Mouse (Mus musculus): Measurements from ENCODE around the gene Sept11. TPM values are rescaled to one million over a fixed set of nuclear protein-coding genes. Genes with fewer than 3 reads are reported as not detected.

Sept11 gene
- polyA plus RNA-seq, 1 experiment from 2014 or later: 178 TPM

DNA sequence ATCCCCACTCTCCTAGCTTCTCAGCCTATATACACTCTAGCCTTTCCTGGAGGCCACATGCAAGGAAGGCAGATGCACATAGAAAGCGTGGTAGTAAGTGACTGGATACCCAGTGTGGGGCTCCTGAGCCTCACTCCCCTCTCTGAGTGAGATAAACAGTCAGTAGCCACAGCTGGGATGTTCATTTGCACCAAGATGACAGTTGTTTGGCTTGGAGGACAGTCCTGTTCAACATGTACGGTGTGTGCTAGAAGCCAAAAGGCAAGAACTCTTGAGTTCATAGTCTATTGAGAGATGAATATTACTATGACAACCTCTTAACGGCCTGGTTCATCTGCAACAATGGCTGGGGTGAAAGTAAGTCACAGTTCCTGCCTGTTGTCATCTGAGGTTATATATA lies 2.0 kb upstream of the Sept11 start:
- 37% methylated on average over 3 of the region's 3 CpGs for WGBS
- no peak overlapping the region for H3K27ac ChIP-seq (ENCODE audit: low read depth)
- H3K4me2 ChIP-seq (ENCODE audit: low read length): peak overlapping the region; percentile 99
- no peaks in the 10 kb centered on the region for H3K36me3 ChIP-seq (ENCODE audit: control insufficient read depth, insufficient read depth, low read length)
- no peaks in the 10 kb centered on the region for H3K27me3 ChIP-seq (replicated peaks; ENCODE audit: control insufficient read depth, insufficient read depth, low read length)
- DNase-seq (ENCODE audit: low spot score) (no peak), ATAC-seq (replicated peaks; ENCODE audit: low FRiP score, low TSS enrichment, low read depth) (no peak)
- peaks cover 27% of the 10 kb centered on the region for H3K4me1 ChIP-seq (replicated peaks; ENCODE audit: control insufficient read depth, insufficient read depth, low read length)
- H3K9ac ChIP-seq (ENCODE audit: low read length): no peak overlapping the region
- peak overlapping the region; percentile 81; the same call in 1 of the 2 replicates for H3K4me3 ChIP-seq (ENCODE audit: low read depth, low read length)
- H3K9me3 ChIP-seq (ENCODE audit: control insufficient read depth, low read length): no peaks in the 10 kb centered on the region

DNA sequence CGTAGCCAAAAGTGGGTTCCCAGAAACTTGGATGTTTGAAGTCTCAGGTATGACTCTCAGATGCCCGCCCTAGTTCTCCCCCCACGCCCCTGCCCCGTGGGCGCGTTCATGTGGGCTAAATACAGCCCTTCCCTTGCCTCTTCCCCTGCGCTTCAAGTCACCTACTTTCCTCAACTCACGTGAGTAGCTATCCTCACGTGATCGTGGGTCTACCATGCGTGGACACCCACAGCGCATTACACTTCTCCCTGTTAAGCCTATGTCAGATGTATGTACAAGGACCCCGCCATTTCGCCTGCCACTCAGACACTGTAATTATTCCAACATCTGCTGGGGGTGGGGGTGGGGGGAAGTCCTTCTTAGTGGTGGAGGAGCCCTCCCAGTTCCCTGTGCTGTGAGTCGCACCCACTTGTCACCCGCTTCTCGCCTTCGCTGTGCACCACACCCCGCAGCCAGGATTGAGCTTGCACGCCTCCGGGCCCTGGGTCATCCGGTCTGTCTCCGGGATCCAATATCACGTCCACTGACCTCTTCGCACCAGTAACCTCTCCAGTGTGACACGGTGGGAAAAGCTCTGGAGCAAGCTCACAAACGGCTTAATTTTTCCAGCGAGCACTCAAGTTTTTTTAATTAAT lies 973 bp upstream of the Sept11 start:
- Histone ChIP-seq H3K27ac (ENCODE audit: low read depth) (peak overlapping the region; percentile 91), H3K9ac (ENCODE audit: low read length) (peak overlapping the region; percentile 89), H3K36me3 (ENCODE audit: control insufficient read depth, insufficient read depth, low read length) (no peaks in the 10 kb centered on the region), H3K4me2 (ENCODE audit: low read length) (peak overlapping the region; percentile 99), H3K9me3 (ENCODE audit: control insufficient read depth, low read length) (no peaks in the 10 kb centered on the region), H3K4me1 (replicated peaks; ENCODE audit: control insufficient read depth, insufficient read depth, low read length) (peaks cover 35% of the 10 kb centered on the region), H3K4me3 (ENCODE audit: low read depth, low read length) (peak overlapping the region; percentile 81), H3K27me3 (replicated peaks; ENCODE audit: control insufficient read depth, insufficient read depth, low read length) (no peaks in the 10 kb centered on the region)
- ATAC-seq (replicated peaks; ENCODE audit: low FRiP score, low TSS enrichment, low read depth) (peak; percentile 44), DNase-seq (ENCODE audit: low spot score) (peak; percentile 76)
- WGBS: 5% methylated on average over 28 of the region's 28 CpGs

DNA sequence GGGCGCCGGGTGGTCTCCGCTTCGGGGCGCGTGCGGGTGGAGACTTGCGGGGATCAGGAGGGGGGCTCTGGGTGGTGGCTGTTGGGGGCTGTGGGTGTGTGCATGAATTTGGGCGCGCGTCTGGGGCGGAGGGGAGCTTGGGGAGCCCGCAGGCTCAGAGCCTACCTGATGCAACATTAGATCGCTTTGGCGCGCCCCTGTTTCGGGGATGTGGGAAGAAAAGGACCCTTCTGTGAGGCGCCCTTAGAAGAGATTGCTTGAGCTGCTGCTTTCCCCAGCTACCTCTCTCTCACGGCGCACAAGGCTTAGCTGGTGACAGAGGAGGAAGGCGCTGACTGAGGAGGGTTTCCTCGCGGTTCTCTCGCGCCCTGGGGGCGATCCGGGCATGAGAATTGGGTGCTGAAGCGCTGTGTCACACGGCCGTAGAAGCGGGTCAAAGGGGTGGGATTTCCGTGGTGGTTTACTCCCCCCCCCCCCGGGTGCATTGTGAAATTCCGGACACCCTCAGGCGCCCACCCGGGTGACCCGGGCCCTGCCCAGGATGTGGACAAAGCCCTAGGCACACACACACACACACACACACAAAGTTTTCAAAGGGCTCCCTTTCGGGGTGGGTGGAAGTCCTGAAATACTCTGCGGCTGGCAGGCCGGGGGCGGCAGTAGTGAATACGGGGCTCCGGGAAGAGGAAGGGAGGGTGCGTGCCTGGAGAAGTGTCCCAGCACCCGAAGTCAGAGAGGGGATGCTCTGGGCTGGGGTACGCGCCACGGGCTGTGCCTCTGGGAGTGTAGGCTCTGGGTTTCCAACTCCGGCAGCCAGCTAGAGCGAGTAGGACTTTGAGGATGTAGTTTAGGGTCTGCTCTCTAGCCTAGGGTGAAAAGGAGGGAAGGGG lies 646 bp downstream of the Sept11 start:
- Histone ChIP-seq H3K4me3 (ENCODE audit: low read depth, low read length) (peak overlapping the region; percentile 81), H3K27ac (ENCODE audit: low read depth) (peak overlapping the region; percentile 91), H3K27me3 (replicated peaks; ENCODE audit: control insufficient read depth, insufficient read depth, low read length) (no peaks in the 10 kb centered on the region), H3K4me1 (replicated peaks; ENCODE audit: control insufficient read depth, insufficient read depth, low read length) (peaks cover 51% of the 10 kb centered on the region), H3K36me3 (ENCODE audit: control insufficient read depth, insufficient read depth, low read length) (0 out of 2 replicates have a peak, but pooled peaks cover 5% of the 10 kb centered on the region), H3K9me3 (ENCODE audit: control insufficient read depth, low read length) (no peaks in the 10 kb centered on the region), H3K4me2 (ENCODE audit: low read length) (peak overlapping the region; percentile 99), H3K9ac (ENCODE audit: low read length) (peak overlapping the region; percentile 89)
- under 1% methylated on average over 50 of the region's 50 CpGs for WGBS
- peak; percentile 36; the same call in 1 of the 2 replicates for ATAC-seq (replicated peaks; ENCODE audit: low FRiP score, low TSS enrichment, low read depth)
- DNase-seq (ENCODE audit: low spot score): peak; percentile 80

DNA sequence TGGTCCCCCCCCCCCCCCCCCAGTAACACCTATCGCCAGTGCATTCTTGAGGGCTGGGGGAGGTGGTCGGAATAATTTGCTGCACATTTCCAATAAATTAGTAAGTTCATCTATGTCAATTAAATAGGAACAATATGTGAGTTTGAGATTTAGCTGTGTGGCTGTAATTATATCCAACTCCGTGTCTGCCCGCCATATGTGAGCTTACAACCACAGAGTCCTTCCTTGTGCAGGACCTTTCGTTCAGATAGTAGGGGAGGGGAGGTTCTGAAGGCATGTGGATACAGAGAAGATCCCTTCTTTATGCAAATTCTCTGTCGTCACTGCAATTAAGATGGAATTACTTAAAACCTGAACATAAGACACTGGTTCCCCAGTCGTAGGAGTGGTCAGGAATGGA lies 2.1 kb downstream of the Sept11 start:
- 56% methylated on average over 7 of the region's 7 CpGs for WGBS
- H3K4me3 ChIP-seq (ENCODE audit: low read depth, low read length): peak overlapping the region; percentile 81
- H3K27me3 ChIP-seq (replicated peaks; ENCODE audit: control insufficient read depth, insufficient read depth, low read length): no peaks in the 10 kb centered on the region
- H3K4me2 ChIP-seq (ENCODE audit: low read length): peak overlapping the region; percentile 99
- ATAC-seq (replicated peaks; ENCODE audit: low FRiP score, low TSS enrichment, low read depth): no peak
- H3K36me3 ChIP-seq (ENCODE audit: control insufficient read depth, insufficient read depth, low read length): 0 out of 2 replicates have a peak, but pooled peaks cover 5% of the 10 kb centered on the region
- no peaks in the 10 kb centered on the region for H3K9me3 ChIP-seq (ENCODE audit: control insufficient read depth, low read length)
- DNase-seq (ENCODE audit: low spot score): peak; percentile 50
- H3K4me1 ChIP-seq (replicated peaks; ENCODE audit: control insufficient read depth, insufficient read depth, low read length): peaks cover 60% of the 10 kb centered on the region
- peak overlapping the region; percentile 12; the same call in 1 of the 2 replicates for H3K9ac ChIP-seq (ENCODE audit: low read length)
- H3K27ac ChIP-seq (ENCODE audit: low read depth): no peak overlapping the region

DNA sequence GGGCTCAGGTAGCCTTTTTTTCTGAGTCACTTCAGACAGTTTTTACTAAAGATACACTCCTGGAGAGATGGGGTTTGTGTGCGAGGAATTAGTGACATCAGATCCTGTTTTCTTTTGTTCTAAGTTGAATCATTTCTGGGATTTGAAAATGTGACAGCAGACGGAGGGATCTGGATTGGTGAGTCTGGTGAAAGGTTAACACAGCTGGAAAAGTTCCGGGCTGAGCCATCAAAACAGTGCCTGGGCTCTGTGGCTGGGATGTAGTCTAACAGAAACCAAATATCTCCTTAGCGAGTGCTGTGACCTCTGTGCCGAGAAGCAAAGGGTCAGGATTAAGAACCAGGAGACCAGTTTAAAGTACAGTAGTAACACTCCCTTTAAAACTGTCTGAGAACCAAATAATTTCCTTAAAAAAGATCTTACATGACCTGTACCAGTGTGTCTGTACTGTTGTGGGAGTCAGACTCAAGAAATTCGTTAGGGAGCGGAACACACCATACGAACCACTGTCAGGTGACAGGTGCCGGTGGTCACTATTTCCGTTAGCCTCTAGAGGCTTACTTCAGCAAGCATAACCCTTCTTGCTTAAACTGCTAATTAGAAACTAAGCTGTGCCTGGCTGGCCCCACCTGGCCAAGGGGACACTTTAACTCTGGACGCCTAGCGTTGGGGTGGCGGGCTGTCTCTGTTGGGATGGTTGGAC lies 4.1 kb downstream of the Sept11 start:
- Histone ChIP-seq H3K4me3 (ENCODE audit: low read depth, low read length) (no peak overlapping the region), H3K27ac (ENCODE audit: low read depth) (no peak overlapping the region), H3K4me2 (ENCODE audit: low read length) (no peak overlapping the region), H3K27me3 (replicated peaks; ENCODE audit: control insufficient read depth, insufficient read depth, low read length) (no peaks in the 10 kb centered on the region), H3K4me1 (replicated peaks; ENCODE audit: control insufficient read depth, insufficient read depth, low read length) (peaks cover 60% of the 10 kb centered on the region), H3K9me3 (ENCODE audit: control insufficient read depth, low read length) (no peaks in the 10 kb centered on the region), H3K36me3 (ENCODE audit: control insufficient read depth, insufficient read depth, low read length) (0 out of 2 replicates have a peak, but pooled peaks cover 5% of the 10 kb centered on the region), H3K9ac (ENCODE audit: low read length) (no peak overlapping the region)
- WGBS: 59% methylated on average over 13 of the region's 13 CpGs
- peak; percentile 42 for DNase-seq (ENCODE audit: low spot score)
- ATAC-seq (replicated peaks; ENCODE audit: low FRiP score, low TSS enrichment, low read depth): no peak

DNA sequence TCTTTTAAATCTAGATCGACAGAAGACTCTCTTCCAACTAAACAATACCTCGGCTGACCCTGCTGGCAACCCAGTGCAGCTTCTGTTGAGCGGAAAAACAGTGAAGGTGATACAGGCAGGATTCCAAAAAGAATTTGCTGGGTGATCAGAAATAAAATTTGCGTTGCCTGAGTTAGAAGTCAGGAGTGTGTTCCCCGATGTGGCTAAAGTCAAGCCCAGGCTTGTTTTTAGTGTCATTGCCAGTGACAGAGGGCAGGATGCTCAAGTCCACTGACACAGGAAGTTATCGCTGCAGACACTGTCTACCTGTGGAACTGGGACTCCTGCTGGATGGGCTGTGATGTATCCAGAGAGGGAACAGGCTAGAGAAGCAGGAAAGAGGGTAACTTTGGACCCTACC lies 5.0 kb downstream of the Sept11 start:
- Histone ChIP-seq H3K9ac (ENCODE audit: low read length) (no peak overlapping the region), H3K36me3 (ENCODE audit: control insufficient read depth, insufficient read depth, low read length) (0 out of 2 replicates have a peak, but pooled peaks cover 5% of the 10 kb centered on the region), H3K9me3 (ENCODE audit: control insufficient read depth, low read length) (no peaks in the 10 kb centered on the region), H3K27ac (ENCODE audit: low read depth) (no peak overlapping the region), H3K4me3 (ENCODE audit: low read depth, low read length) (no peak overlapping the region), H3K4me2 (ENCODE audit: low read length) (no peak overlapping the region), H3K27me3 (replicated peaks; ENCODE audit: control insufficient read depth, insufficient read depth, low read length) (no peaks in the 10 kb centered on the region), H3K4me1 (replicated peaks; ENCODE audit: control insufficient read depth, insufficient read depth, low read length) (peaks cover 60% of the 10 kb centered on the region)
- 56% methylated on average over 6 of the region's 6 CpGs for WGBS
- ATAC-seq (replicated peaks; ENCODE audit: low FRiP score, low TSS enrichment, low read depth): no peak
- DNase-seq (ENCODE audit: low spot score): no peak

DNA sequence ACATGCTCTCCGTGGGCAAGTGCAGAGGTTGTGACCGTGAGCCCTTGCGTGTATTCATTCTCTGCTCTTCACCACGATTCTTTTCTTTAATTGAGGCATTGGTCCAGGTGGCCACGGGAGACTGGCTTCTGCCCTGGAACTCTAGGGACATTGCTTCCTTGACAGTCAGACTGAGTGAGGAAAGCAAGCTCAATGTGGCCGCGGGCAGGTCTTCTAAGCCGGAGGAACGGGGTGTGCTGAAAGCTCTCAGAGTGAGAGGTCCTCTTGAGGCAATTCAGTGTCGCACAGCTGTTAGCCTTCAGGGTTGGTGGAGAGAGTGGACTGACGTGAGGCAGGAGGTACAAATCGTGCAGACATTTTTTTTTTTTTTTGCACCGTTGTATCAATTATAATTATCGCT lies 5.6 kb downstream of the Sept11 start:
- Histone ChIP-seq H3K27me3 (replicated peaks; ENCODE audit: control insufficient read depth, insufficient read depth, low read length) (no peaks in the 10 kb centered on the region), H3K36me3 (ENCODE audit: control insufficient read depth, insufficient read depth, low read length) (0 out of 2 replicates have a peak, but pooled peaks cover 5% of the 10 kb centered on the region), H3K9me3 (ENCODE audit: control insufficient read depth, low read length) (no peaks in the 10 kb centered on the region), H3K27ac (ENCODE audit: low read depth) (peak overlapping the region; percentile 39; the same call in 1 of the 2 replicates), H3K4me1 (replicated peaks; ENCODE audit: control insufficient read depth, insufficient read depth, low read length) (peaks cover 60% of the 10 kb centered on the region), H3K4me2 (ENCODE audit: low read length) (no peak overlapping the region), H3K4me3 (ENCODE audit: low read depth, low read length) (no peak overlapping the region), H3K9ac (ENCODE audit: low read length) (no peak overlapping the region)
- 50% methylated on average over 14 of the region's 14 CpGs for WGBS
- no peak for DNase-seq (ENCODE audit: low spot score)
- no peak for ATAC-seq (replicated peaks; ENCODE audit: low FRiP score, low TSS enrichment, low read depth)

DNA sequence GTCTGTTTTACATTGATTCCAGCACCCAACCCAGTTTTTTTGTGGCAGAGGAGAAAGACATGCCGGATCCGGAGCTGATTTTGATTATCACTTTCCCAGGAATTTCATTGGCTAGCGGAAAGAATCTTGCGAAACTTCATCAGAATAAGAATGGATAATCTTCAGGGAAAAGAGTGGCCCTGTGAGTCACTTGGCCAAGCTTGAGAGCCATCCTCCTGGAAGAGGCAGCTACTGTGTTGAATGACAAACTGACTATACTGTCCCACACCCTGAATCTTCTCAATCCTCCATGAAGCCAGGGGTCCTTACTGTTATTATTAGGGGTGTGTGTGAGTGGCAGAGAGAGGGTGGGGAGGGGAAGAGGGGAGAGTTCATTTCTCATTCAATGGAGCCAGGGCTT lies 7.7 kb downstream of the Sept11 start:
- Histone ChIP-seq H3K27ac (ENCODE audit: low read depth) (peak overlapping the region; percentile 62), H3K4me2 (ENCODE audit: low read length) (no peak overlapping the region)

More for the DNA sequence above, 7.7 kb downstream of the Sept11 start:
- peaks cover 55% of the 10 kb centered on the region for H3K4me1 ChIP-seq (replicated peaks; ENCODE audit: control insufficient read depth, insufficient read depth, low read length)
- H3K9me3 ChIP-seq (ENCODE audit: control insufficient read depth, low read length): no peaks in the 10 kb centered on the region
- H3K36me3 ChIP-seq (ENCODE audit: control insufficient read depth, insufficient read depth, low read length): 0 out of 2 replicates have a peak, but pooled peaks cover 5% of the 10 kb centered on the region
- no peak overlapping the region for H3K4me3 ChIP-seq (ENCODE audit: low read depth, low read length)
- no peak for DNase-seq (ENCODE audit: low spot score)
- 89% methylated on average over 4 of the region's 4 CpGs for WGBS
- H3K27me3 ChIP-seq (replicated peaks; ENCODE audit: control insufficient read depth, insufficient read depth, low read length): no peaks in the 10 kb centered on the region
- no peak overlapping the region for H3K9ac ChIP-seq (ENCODE audit: low read length)
- no peak for ATAC-seq (replicated peaks; ENCODE audit: low FRiP score, low TSS enrichment, low read depth)

Measured in intestine, embryonic 14.5 days (tissue).